Mouse (Mus musculus): ENCODE results near the gene Ldlrad3.
A peak's percentile ranks its signal among the peaks of the same experiment; 100 is the strongest.

The Ldlrad3 gene

GRCm38 (mm10) chr2:101952951-101953361 is 233.2 kb downstream of the Ldlrad3 start:
- DNase-seq: peak; percentile 39

GRCm38 (mm10) chr2:101950716-101951520 is 235.3 kb downstream of the Ldlrad3 start:
- no peak for DNase-seq

GRCm38 (mm10) chr2:101935006-101935405 is 251.2 kb downstream of the Ldlrad3 start:
- no peak for DNase-seq

- DNase-seq: no peak
Observed at GRCm38 (mm10) chr2:101933301-101933700, 252.9 kb downstream of the Ldlrad3 start.

GRCm38 (mm10) chr2:101932169-101932936 is 253.8 kb downstream of the Ldlrad3 start:
- peak; percentile 12 for DNase-seq

- no peak for DNase-seq
Observed at GRCm38 (mm10) chr2:101925591-101926188, 260.5 kb downstream of the Ldlrad3 start.

GRCm38 (mm10) chr2:101925183-101925582 is 261.0 kb downstream of the Ldlrad3 start:
- DNase-seq: no peak

- DNase-seq: peak; percentile 74
Observed at GRCm38 (mm10) chr2:101923181-101923580, 263.0 kb downstream of the Ldlrad3 start.

GRCm38 (mm10) chr2:101922302-101922701 is 263.9 kb downstream of the Ldlrad3 start:
- DNase-seq: no peak

- no peak for DNase-seq
Observed at GRCm38 (mm10) chr2:101920136-101920554, 266.0 kb downstream of the Ldlrad3 start.

- no peak for DNase-seq
Observed at GRCm38 (mm10) chr2:101918518-101918917, 267.7 kb downstream of the Ldlrad3 start.

- no peak for DNase-seq
Observed at GRCm38 (mm10) chr2:101909326-101910080, 276.7 kb downstream of the Ldlrad3 start.

- DNase-seq: no peak
Observed at GRCm38 (mm10) chr2:101908773-101909172, 277.4 kb downstream of the Ldlrad3 start.

GRCm38 (mm10) chr2:101907386-101908022 is 278.7 kb downstream of the Ldlrad3 start:
- DNase-seq: no peak

GRCm38 (mm10) chr2:101906379-101906690 is 279.9 kb downstream of the Ldlrad3 start:
- peak; percentile 11 for DNase-seq

- DNase-seq: peak; percentile 87
Observed at GRCm38 (mm10) chr2:101905534-101906378, 280.4 kb downstream of the Ldlrad3 start.

GRCm38 (mm10) chr2:101902196-101902595 is 284.0 kb downstream of the Ldlrad3 start:
- no peak for DNase-seq

Measured in kidney, adult 18-20 months (tissue).